Mouse (Mus musculus): Measurements from ENCODE around the gene Akr1b10.
"Not testable (repeated sequence)": the region's sequence is repeated elsewhere in the genome, so short reads cannot be mapped to it uniquely, and the experiment has no call there.

Akr1b10 gene

GRCm38 (mm10) chr6:34371700-34372351, 12.2 kb upstream of the Akr1b10 start:
- in situ Hi-C loops (cut with MseI, MboI) = no loop called here

DNA sequence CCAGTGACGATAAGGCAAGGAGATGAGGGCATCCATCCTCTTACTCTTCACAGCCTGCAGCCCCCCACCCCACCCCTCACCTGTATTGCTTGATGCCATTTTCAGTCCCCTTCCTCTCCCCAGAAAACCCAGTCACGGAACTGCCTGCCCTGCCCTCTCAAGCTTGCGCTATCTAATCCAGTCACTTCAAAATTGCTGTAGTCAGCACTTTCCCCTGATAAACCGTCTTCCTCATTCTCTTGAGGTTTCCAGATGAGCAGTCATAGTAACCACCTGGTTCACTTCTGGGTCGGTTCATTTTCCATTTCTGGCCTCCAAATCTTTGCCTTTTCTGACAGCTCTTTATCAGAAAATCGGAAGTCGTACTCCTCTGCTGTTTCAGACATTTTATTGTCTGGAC, 10.2 kb upstream of the Akr1b10 start:
- in situ Hi-C loops (cut with MseI, MboI) = no loop called here

DNA sequence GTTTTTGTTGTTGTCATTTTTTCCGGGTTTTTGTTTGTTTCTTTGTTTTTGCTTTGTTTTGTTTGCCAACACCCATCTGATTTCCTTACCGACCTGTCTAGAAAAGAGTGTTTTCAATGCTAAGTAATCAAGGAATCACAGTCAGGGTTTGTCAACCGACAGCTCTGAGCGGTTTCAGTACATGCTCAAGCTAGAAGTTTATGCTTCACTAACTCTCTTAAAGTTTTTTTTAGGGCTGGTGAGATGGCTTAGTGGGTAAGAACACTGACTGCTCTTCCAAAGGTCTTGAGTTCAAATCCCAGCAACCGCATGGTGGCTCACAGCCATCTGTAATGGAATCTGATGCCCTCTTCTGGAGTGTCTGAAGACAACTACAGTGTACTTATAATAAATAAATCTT, 8.1 kb upstream of the Akr1b10 start:
- in situ Hi-C loops (cut with MseI, MboI) = not testable (repeated sequence)

DNA sequence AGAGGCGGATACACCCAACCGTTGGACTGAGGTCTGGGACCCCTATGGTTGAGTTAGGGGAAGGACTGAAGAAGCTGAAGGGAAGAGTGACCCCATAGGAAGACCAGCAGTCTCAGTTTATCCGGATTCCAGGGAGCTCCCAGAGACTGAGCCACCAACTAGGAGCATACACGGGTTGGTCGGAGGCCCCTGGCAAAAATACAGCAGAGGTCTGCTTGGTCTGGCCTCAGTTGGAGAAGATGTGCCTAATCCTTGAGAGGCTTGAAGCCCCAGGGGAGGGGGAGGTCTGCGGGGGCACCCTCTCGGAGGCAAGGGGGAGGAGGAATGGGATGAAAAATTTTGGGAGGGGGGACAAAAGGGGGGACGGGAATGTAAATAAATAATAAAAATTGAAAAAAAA, 617 bp upstream of the Akr1b10 start:
- in situ Hi-C loops (cut with MseI, MboI) = no loop called here

DNA sequence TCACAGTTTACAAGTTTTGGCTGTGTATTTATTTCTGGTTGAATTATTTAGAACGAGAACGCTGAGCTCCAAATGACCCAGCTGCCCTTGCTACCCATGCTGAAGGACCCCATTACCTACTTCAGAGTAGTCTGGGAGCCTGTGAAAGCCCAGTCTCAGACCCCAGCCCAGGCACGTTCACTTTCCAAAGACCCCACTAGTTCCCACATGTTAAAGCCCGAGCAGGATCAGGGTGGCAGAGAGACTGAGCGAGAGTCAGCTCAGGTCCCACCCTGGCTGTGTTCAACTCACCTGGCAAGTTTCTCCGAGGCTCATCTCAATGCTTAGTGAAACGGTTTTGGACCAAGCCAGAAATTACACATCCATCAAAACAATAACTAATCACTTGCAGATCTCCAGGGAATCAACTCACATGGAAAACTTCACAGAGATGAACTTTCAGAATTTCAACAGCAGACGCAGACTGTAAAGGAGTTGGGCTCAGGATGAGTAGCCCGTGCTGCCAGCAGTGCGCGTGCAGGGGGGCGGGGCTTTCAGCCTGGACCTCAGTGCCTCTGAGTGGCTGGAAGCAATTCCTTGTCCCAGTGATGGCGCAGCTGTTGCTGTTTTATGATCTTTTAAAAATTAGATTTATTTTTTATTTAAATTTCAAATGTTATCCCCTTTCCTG, 818 bp downstream of the Akr1b10 start:
- in situ Hi-C loops (cut with MseI, MboI) = no loop called here

GRCm38 (mm10) chr6:34388420-34389156, 4.6 kb downstream of the Akr1b10 start:
- in situ Hi-C loops (cut with MseI, MboI) = no loop called here

- in situ Hi-C loops (cut with MseI, MboI) = no loop called here
Measured at GRCm38 (mm10) chr6:34395897-34396296, 11.9 kb downstream of the Akr1b10 start.

DNA sequence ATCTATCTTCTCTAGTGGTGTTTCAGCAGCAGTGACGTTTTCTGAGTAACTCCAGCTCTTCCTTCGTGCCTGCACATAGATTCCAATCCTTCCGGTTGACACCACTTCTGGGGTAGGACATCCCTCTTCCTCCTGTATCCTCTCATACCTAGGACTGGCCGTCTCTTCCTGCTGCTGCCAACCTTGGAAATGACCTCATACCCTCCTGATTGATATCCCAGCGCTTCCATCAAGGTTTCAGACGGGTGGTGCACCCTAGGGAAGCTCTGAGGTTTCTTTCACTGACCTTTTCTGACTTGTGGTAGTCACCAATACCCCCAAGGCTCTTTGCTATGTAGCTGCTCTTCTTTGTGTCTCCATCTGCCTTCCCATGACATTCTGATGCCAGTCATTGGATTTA, 14.4 kb downstream of the Akr1b10 start:
- in situ Hi-C loops (cut with MseI, MboI) = no loop called here

DNA sequence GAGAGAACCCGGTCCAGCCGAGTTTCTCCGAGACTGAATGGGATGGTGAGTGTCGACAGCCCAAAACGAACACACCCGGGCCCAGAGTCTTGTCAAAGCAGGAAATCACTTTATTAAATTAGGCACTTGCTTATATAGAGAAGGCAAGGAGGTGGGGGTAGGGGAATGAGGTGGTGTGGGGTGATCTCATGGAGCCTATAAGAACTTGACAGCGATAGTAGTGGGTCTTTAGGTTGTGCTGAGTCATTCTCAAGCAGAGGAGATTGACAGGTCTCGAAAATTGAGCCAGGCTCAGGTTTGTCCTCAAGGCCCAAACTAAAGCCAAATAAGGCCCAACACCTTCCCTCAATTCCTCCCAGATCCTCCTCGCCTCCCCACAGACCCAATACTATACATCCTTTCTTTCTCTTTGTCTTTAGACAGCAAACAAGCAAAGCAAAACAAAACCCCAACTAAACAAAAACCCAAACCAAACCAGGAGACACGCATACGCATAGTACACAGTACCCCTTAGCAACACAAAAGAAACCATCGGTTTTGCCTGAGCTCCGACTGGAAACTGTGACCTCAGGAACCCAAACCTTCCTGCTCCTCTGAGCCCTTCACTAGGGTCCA, 15.7 kb downstream of the Akr1b10 start:
- in situ Hi-C loops (cut with MseI, MboI) = no loop called here

DNA sequence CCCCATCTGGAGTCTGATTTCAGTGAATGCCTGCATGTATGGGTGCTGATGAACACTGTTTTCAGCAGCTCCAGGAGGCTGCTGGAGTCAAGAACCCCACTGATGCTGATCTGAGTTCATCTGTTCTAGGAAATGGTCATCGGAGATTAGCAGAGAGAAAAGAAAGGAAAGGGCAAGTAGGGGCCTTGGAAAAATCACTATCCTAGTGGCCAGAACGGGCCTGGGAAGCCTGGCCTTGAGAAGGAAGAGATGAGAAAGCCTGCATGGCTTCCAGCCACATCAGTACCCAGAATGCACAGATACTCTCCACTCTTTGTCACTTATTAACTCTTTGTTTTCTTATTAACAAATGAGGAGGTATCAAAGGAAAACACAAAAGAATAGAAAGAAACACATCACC, 16.7 kb downstream of the Akr1b10 start:
- in situ Hi-C loops (cut with MseI, MboI) = no loop called here

DNA sequence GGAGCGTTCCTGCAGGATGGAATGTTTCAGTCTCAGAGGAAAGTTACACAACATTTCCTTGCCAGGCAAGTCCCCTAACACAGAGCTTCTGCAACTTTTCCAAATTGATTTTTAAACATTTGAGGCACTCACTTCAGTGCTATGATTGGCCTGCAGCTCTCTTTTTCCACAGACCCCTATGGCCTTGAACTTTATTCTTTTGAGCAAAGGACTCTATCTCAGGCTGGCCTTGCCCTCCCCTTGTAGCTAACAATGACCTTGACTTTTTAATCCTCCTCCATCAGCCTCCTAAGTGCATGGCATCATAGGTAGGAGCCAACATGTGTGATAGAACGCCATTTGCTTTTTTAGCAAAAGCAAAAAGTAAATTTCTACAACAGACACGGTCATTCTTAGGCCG, 22.7 kb downstream of the Akr1b10 start:
- in situ Hi-C loops (cut with MseI, MboI) = no loop called here

DNA sequence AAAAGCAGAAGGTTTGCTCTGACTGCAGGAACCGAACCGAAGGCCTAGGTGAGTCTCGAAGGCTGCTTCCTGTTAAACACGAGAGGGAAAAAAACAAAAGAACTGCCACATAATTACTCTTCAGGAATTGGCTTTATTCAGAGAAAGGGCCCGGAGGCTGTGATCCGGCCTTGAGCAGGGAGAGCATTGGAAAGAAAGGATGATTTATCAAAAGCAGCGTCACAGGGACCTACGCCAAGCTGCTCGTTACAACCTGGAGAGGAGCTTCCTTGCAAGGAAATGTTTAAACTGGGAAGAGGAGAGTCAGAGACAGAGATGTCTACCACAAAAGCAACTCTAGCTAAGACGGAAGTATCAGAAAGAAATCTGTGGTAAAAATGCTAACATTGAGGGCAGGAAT, 23.4 kb downstream of the Akr1b10 start:
- in situ Hi-C loops (cut with MseI, MboI) = no loop called here

GRCm38 (mm10) chr6:34412023-34412422, 28.0 kb downstream of the Akr1b10 start, which contains the start of gene Akr1b7:
Gene Akr1b7 (plus strand): TSS chr6:34412334.
- in situ Hi-C loops (cut with MseI, MboI) = no loop called here

- in situ Hi-C loops (cut with MseI, MboI) = no loop called here
Measured at GRCm38 (mm10) chr6:34412688-34413087, 28.7 kb downstream of the Akr1b10 start.

DNA sequence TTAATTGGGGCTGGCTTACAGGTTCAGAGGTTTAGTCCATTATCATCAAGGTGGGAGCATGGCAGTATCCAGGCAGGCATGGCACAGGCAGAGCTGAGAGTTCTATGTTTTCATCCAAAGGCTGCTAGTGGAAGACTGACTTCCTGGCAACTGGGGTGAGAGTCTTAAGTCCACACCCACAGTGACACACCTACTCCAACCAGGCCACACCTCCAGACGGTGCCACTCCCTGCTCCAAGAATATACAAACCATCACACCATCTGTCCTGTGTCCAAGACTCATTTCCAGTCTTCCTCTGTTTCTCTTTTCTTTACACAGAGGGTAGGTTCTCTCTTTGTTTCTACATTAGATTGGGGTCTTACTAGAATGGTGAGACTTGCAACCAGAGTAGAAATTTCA, 29.4 kb downstream of the Akr1b10 start:
- in situ Hi-C loops (cut with MseI, MboI) = not testable (repeated sequence)

DNA sequence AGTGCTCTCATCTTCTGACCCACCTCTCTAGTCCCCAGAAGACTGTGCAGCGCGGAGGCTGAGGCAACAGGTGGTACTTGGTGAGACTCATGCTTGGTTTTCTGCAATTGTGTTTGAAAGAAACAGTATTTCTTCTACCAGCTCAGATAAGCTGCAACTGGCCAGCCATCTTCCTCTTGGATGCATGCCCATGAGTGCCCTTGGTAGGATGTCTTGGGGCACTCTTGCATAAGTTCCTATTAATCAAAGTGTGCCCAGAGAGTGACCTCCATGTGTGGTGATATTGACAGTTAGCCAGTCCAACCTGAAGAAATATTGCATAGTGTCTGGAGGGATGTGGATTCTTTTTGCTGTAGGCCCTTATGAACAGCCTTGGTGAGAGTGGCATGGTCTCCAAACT, 32.5 kb downstream of the Akr1b10 start:
- in situ Hi-C loops (cut with MseI, MboI) = no loop called here

- in situ Hi-C loops (cut with MseI, MboI) = no loop called here
Measured at GRCm38 (mm10) chr6:34419071-34419470, 35.1 kb downstream of the Akr1b10 start.

DNA sequence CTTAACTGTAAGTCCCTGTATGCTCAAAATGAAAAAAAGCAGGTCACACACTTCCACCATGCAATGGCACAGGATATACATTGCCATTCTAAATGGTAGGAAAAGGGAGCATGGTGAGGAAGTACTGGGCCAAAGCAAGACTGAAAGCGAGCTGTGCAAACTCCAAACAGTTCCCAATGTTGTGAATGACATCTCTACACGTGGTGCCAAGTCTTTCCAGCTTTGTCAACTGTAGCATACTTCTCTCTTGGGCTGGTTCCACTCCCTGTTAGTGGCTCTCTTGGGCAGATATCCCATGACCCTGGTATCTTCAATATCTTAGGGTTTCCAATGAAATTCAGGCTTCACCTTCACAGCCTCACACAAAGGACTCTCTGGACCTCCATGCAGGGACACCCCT, 55.0 kb downstream of the Akr1b10 start:
- in situ Hi-C loops (cut with MseI, MboI) = no loop called here

GRCm38 (mm10) chr6:34441556-34442257, 57.7 kb downstream of the Akr1b10 start:
- in situ Hi-C loops (cut with MseI, MboI) = no loop called here

GRCm38 (mm10) chr6:34443791-34444190, 59.8 kb downstream of the Akr1b10 start:
- in situ Hi-C loops (cut with MseI, MboI) = no loop called here
